Mouse (Mus musculus): ENCODE data around the gene Dnajc10. TPM values are rescaled to one million over a fixed set of nuclear protein-coding genes. Genes with fewer than 3 reads are reported as not detected.

The Dnajc10 gene
- polyA plus RNA-seq, 1 experiment, result 8.3 TPM

DNA sequence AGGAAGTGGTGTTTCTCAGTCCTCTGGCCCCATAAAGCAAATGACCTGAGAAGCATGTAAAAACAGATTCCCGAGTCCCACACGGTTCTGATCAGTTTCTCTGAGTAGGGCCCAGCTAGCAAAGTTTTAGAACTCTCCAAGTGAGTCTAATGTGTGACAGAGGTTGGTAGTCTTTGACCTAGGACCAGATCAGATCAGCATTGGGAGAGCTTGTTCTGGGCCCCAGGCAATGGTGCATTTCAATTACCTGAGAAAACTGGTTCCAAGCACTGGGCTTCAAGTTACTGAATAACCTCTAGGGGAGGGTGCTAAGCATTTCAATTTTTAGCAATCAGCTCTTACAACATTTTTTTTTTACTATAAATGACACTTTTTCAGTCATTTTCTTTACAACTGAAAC lies 33.1 kb upstream of the Dnajc10 start:
- Histone ChIP-seq H3K4me1 (ENCODE audit: control insufficient read depth, insufficient read depth, insufficient read length, low read length) (no peaks in the 10 kb centered on the region), H3K4me3 (ENCODE audit: low read depth, low read length) (no peak overlapping the region), H3K27me3 (ENCODE audit: control insufficient read depth, insufficient read depth, low read length) (no peaks in the 10 kb centered on the region), H3K27ac (ENCODE audit: insufficient read depth, low read depth, low read length) (no peak overlapping the region), H3K36me3 (ENCODE audit: control insufficient read depth, insufficient read depth, low read length) (no peaks in the 10 kb centered on the region)
- 72% methylated on average over 2 of the region's 2 CpGs for WGBS
- no peak for TF ChIP-seq CTCF (IDR thresholded peaks at IDR 0.05; ENCODE audit: extremely low read depth, insufficient read length, insufficient replicate concordance, low read depth, low read length)
- TF ChIP-seq POLR2A (IDR thresholded peaks at IDR 0.05; ENCODE audit: low read depth, low read length), result no peak

- Histone ChIP-seq H3K4me3 (ENCODE audit: low read depth, low read length) (no peak overlapping the region), H3K27me3 (ENCODE audit: control insufficient read depth, insufficient read depth, low read length) (no peaks in the 10 kb centered on the region), H3K4me1 (ENCODE audit: control insufficient read depth, insufficient read depth, insufficient read length, low read length) (no peaks in the 10 kb centered on the region), H3K27ac (ENCODE audit: insufficient read depth, low read depth, low read length) (no peak overlapping the region), H3K36me3 (ENCODE audit: control insufficient read depth, insufficient read depth, low read length) (no peaks in the 10 kb centered on the region)
- 90% methylated on average over 4 of the region's 4 CpGs for WGBS
- no peak for TF ChIP-seq POLR2A (IDR thresholded peaks at IDR 0.05; ENCODE audit: low read depth, low read length)
- TF ChIP-seq CTCF (IDR thresholded peaks at IDR 0.05; ENCODE audit: extremely low read depth, insufficient read length, insufficient replicate concordance, low read depth, low read length), result no peak
Measured at GRCm38 (mm10) chr2:80286397-80286796, 28.9 kb upstream of the Dnajc10 start.

- 68% methylated on average over 8 of the region's 8 CpGs for WGBS
- Histone ChIP-seq H3K4me1 (ENCODE audit: control insufficient read depth, insufficient read depth, insufficient read length, low read length) (no peaks in the 10 kb centered on the region), H3K27me3 (ENCODE audit: control insufficient read depth, insufficient read depth, low read length) (no peaks in the 10 kb centered on the region), H3K4me3 (ENCODE audit: low read depth, low read length) (no peak within 1 kb of the TSS), H3K27ac (ENCODE audit: insufficient read depth, low read depth, low read length) (no peak within 1 kb of the TSS), H3K36me3 (ENCODE audit: control insufficient read depth, insufficient read depth, low read length) (no peaks in the 10 kb centered on the region)
- TF ChIP-seq POLR2A (IDR thresholded peaks at IDR 0.05; ENCODE audit: low read depth, low read length) (no peak), CTCF (IDR thresholded peaks at IDR 0.05; ENCODE audit: extremely low read depth, insufficient read length, insufficient replicate concordance, low read depth, low read length) (no peak)
Measured at GRCm38 (mm10) chr2:80292172-80292571, 23.1 kb upstream of the Dnajc10 start, which contains the start of gene Prdx6b. Gene Prdx6b (plus strand): TSS chr2:80292472.

- Histone ChIP-seq H3K4me1 (ENCODE audit: control insufficient read depth, insufficient read depth, insufficient read length, low read length) (no peaks in the 10 kb centered on the region), H3K27me3 (ENCODE audit: control insufficient read depth, insufficient read depth, low read length) (no peaks in the 10 kb centered on the region), H3K4me3 (ENCODE audit: low read depth, low read length) (no peak overlapping the region), H3K36me3 (ENCODE audit: control insufficient read depth, insufficient read depth, low read length) (no peaks in the 10 kb centered on the region), H3K27ac (ENCODE audit: insufficient read depth, low read depth, low read length) (no peak overlapping the region)
- WGBS, result 40% methylated on average over 3 of the region's 3 CpGs
- no peak for TF ChIP-seq POLR2A (IDR thresholded peaks at IDR 0.05; ENCODE audit: low read depth, low read length)
- TF ChIP-seq CTCF (IDR thresholded peaks at IDR 0.05; ENCODE audit: extremely low read depth, insufficient read length, insufficient replicate concordance, low read depth, low read length), result no peak
Measured at GRCm38 (mm10) chr2:80298334-80298733, 16.9 kb upstream of the Dnajc10 start.

GRCm38 (mm10) chr2:80300806-80301205 lies 14.5 kb upstream of the Dnajc10 start:
- no peak for TF ChIP-seq POLR2A (IDR thresholded peaks at IDR 0.05; ENCODE audit: low read depth, low read length)
- TF ChIP-seq CTCF (IDR thresholded peaks at IDR 0.05; ENCODE audit: extremely low read depth, insufficient read length, insufficient replicate concordance, low read depth, low read length), result no peak
- Histone ChIP-seq H3K27me3 (ENCODE audit: control insufficient read depth, insufficient read depth, low read length) (no peaks in the 10 kb centered on the region), H3K27ac (ENCODE audit: insufficient read depth, low read depth, low read length) (no peak overlapping the region), H3K4me1 (ENCODE audit: control insufficient read depth, insufficient read depth, insufficient read length, low read length) (no peaks in the 10 kb centered on the region), H3K36me3 (ENCODE audit: control insufficient read depth, insufficient read depth, low read length) (no peaks in the 10 kb centered on the region), H3K4me3 (ENCODE audit: low read depth, low read length) (no peak overlapping the region)
- 47% methylated on average over 4 of the region's 4 CpGs for WGBS

- H3K36me3 ChIP-seq (ENCODE audit: control insufficient read depth, insufficient read depth, low read length), result no peaks in the 10 kb centered on the region
- TF ChIP-seq CTCF (IDR thresholded peaks at IDR 0.05; ENCODE audit: extremely low read depth, insufficient read length, insufficient replicate concordance, low read depth, low read length) (no peak), POLR2A (IDR thresholded peaks at IDR 0.05; ENCODE audit: low read depth, low read length) (no peak)
- 84% methylated on average over 2 of the region's 2 CpGs for WGBS
- no peak overlapping the region for H3K4me3 ChIP-seq (ENCODE audit: low read depth, low read length)
- H3K27me3 ChIP-seq (ENCODE audit: control insufficient read depth, insufficient read depth, low read length), result no peaks in the 10 kb centered on the region
- H3K27ac ChIP-seq (ENCODE audit: insufficient read depth, low read depth, low read length), result no peak overlapping the region
- H3K4me1 ChIP-seq (ENCODE audit: control insufficient read depth, insufficient read depth, insufficient read length, low read length), result no peaks in the 10 kb centered on the region
Measured at GRCm38 (mm10) chr2:80303957-80304356, 11.3 kb upstream of the Dnajc10 start.

- 85% methylated on average over 3 of the region's 3 CpGs for WGBS
- no peak overlapping the region for H3K27ac ChIP-seq (ENCODE audit: insufficient read depth, low read depth, low read length)
- H3K4me3 ChIP-seq (ENCODE audit: low read depth, low read length), result no peak overlapping the region
- H3K4me1 ChIP-seq (ENCODE audit: control insufficient read depth, insufficient read depth, insufficient read length, low read length), result peaks cover 3% of the 10 kb centered on the region; the same call in 1 of the 2 replicates
- no peaks in the 10 kb centered on the region for H3K36me3 ChIP-seq (ENCODE audit: control insufficient read depth, insufficient read depth, low read length)
- no peaks in the 10 kb centered on the region for H3K27me3 ChIP-seq (ENCODE audit: control insufficient read depth, insufficient read depth, low read length)
- TF ChIP-seq CTCF (IDR thresholded peaks at IDR 0.05; ENCODE audit: extremely low read depth, insufficient read length, insufficient replicate concordance, low read depth, low read length) (no peak), POLR2A (IDR thresholded peaks at IDR 0.05; ENCODE audit: low read depth, low read length) (no peak)
Measured at GRCm38 (mm10) chr2:80307701-80308100, 7.6 kb upstream of the Dnajc10 start.

Measured in small intestine, adult 2 months (tissue).